Mouse (Mus musculus) kidney, adult 18-20 months (tissue): ENCODE data around the gene Hnrnpf.
"Not testable (repeated sequence)": the region's sequence is repeated elsewhere in the genome, so short reads cannot be mapped to it uniquely, and the experiment has no call there.

ENCODE experiments used
- DNase-seq: peaks from one replicate; pipeline ENCODE4 v3.0.0; 2021

The Hnrnpf gene

DNA sequence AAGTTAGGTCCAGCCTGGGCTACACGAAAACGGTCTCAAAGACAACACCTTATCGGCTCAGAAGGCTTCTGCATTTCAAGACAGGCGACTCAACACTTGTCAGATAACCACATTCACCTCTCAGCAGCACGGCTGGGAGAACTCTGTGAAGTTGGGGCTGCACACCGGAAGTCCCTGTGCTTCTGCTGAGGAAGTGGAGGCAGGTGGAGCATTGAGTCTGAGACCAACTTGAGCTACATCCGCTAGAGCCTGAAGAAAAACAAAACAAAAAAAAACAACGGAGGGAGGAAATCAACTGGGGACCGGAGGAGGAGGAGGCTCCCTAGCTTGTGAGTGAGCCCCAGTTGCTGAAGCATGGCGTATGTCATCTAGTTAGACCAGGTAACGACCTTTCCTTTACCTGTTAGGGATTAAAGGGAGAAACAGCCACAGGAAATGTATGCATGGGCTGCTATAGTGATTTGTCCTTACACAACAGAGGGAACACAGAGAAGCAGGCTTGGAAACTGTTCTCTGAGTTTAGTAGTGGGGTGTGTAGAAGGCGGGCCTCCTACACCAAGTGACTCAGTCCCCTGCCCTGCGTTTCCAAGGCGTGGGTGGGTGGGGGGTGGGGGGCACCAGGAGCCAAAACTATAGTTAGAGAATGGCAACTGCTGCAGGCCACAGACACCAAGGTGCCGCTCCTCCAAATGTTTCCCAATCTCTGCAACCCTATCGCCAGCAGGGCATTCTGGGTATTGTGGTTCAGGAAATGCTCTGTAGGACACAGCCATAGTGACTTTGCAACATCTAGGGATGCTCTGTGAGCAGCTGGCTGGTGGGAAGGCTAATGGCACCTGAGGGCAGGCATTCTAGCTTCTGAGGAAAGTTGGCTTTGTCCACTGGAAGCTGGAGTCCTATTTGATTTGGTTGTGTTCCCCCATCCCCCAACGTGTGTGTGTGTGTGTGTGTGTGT lies at the start of gene Hnrnpf:
Gene Hnrnpf, plus strand, starts transcription at position 199 of the 955 bp plus-strand sequence.
- no peak for DNase-seq

DNA sequence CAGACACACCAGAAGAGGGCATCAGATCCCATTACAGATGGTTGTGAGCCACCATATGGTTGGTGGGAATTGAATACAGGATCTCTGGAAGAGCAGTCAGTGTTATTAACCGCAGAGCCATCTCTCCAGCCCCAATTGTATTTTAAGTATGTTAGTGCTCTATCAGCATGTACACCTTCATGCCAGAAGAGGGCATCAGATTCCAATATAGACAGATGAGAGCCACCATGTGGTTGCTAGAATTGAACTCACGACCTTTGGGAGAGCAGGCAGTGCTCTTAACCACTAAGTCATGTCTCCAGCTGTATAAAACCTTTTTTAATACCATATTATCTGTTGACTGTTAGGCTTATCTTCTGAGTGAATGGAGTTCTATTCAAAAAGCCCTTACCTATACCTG lies 48.4 kb upstream of the Hnrnpf start:
- no peak for DNase-seq

DNA sequence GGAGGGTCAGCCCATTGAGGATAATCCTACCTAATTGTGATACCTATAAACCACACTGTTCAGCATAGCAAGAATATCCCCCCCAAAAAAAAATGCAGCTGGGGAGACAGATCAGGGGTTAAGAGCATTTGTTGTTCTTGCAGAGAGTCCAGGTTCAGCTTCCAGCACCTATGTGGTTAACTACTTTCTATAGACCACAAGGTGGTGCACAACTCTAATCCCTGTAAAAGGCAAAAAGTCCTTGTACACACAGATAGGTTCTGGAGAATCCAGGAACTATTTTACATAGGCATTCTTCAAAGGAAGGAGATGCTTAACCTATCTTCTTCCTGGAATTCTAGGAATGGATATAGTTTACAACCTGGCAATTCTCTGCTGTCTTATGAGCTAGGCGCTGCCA lies 42.1 kb upstream of the Hnrnpf start:
- DNase-seq, result no peak

DNA sequence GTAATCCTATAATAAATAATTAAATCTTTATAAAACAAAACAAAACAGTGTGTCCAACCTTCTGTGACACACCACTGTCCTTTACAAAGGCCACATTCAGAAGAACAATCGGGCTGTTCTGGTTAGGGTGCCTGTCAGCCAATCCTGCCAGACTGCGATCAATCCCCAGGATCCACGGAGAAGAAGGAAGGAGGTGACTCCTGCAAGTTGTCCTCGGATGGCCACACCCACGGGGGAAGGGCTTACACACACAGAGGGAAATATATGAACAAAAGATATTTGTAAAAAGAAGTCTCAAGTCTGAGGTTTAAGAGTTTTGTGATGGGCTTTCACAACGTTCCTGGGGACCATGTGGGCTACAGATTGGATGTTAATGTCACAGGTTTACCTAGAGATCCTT lies 38.3 kb upstream of the Hnrnpf start, which contains the start of gene Zfp239:
Gene Zfp239, plus strand, starts transcription at position 253 of the 400 bp plus-strand sequence.
- no peak for DNase-seq

DNA sequence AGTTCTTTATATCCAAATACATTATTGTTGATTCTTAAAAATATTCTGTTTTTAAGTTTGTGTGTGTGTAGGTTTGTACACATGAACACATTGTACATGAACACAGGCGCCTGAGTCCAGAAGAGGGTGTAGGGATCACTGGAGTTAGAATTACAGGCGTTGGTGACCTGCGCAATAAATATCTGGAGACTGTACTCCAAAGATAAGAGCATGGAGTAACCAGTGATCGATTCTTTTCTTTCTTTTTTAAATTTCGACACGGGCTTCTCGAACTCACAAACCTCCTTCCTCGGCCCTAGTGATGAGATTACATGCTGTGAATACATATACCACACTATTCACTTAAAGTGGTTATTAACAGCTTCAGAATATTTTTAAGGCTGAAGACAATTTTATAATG lies 37.7 kb upstream of the Hnrnpf start:
- no peak for DNase-seq

DNA sequence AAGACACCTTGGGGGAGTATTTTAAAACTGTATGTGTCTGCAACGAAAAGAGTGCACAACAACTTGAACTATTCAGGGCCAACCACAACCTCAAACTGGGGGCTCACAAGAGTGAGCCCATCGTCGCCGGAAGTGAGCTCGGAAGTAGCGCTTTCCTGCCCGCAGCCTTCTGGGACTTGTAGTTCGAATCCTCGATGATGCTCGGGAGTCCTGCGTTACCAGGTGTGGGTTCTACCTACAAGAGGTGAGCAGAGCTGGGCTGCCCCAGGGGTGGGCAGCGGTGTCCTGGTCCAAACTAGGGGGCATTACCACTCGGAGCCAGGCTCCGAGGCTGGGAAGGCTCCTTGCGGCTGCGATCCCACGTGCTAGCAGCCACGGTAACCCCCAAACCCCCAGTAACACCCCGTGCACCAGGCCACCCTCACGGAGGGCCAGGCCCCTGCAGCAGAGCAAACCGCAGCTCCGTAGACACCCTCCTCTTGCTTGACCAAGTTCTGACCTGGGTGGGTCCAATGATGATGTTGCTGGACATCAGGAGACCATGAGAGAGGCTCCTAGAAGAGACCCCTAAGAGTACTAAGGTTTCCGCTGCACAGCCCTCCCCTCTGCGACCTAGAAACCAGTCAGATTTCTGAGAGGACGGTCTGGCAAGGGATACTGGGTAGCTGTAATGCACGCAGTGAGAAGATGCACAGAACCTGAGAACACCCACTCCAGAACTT lies 37.1 kb upstream of the Hnrnpf start:
- DNase-seq, result peak; percentile 44

DNA sequence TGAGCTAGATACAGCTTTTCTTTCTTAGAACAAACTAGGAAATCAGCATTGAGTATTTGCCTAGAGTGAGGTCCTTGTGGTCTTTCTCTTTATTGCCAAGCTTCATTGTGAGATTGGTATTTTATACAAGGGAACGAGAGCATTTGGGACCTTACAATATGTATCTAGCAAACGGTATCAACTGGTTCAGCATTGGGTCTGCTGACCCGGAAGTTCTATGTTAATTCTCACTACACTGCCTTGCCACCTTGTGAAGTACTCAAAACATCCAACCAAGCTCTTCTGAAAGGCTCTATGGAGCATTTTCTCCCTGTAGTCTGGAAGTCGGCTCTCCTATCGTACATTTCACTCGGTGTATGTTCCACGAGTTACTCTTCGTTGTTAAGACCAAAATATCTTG lies 36.4 kb upstream of the Hnrnpf start:
- no peak for DNase-seq

DNA sequence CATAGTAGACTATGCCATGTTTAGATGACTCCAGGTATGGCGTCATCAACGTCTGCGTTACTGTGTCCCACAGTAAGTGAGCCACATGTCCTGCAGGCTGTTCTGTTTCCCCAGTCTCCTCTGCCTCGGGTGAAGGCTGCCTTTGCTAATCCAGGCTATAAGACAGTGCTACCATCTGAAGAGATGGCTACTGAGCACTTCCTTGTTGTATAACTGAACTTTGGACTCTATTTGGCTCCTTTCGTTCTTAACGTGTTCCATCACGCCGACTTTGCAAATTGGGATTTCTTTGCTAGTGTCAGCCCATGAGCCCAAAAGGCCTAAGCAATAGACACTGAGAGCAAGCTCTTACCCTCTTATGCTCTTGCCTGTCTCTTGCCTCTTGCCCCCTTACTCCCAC lies 31.9 kb upstream of the Hnrnpf start:
- no peak for DNase-seq

DNA sequence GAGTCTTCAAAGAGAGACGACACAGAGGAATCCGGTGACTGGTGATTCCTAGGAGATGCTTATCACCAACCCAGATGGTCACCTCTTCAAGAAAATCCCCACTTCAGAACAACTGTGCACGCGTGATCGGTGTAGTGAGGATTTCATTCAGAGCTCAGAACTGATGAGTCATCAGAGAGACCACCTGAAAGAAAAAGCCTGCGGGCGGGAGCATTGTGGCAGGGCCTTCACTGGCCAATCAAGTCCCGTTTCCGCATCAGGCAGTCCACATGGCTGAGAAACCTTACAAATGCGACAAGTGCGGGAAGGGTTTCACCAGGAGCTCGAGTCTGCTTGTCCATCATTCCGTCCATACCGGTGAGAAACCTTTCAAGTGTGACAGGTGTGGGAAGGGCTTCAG lies 29.1 kb upstream of the Hnrnpf start:
- no peak for DNase-seq

DNA sequence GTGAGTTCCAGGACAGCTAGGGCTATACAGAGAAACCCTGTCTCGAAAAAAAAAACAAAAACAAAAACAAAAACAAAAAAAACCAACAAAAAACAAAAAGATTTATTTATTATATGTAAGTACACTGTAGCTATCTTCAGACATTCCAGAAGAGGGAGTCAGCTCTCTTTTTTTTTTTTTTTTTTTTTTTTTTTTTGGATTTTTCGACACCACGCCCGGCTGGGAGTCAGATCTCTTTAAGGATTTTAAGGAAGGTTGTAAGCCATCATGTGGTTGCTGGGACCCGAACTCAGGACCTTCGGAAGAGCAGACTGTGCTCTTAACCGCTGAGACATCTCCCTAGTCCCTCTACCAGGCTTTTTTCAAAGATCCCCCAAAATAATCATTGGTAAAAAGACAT lies 26.7 kb upstream of the Hnrnpf start:
- not testable (repeated sequence) for DNase-seq

DNA sequence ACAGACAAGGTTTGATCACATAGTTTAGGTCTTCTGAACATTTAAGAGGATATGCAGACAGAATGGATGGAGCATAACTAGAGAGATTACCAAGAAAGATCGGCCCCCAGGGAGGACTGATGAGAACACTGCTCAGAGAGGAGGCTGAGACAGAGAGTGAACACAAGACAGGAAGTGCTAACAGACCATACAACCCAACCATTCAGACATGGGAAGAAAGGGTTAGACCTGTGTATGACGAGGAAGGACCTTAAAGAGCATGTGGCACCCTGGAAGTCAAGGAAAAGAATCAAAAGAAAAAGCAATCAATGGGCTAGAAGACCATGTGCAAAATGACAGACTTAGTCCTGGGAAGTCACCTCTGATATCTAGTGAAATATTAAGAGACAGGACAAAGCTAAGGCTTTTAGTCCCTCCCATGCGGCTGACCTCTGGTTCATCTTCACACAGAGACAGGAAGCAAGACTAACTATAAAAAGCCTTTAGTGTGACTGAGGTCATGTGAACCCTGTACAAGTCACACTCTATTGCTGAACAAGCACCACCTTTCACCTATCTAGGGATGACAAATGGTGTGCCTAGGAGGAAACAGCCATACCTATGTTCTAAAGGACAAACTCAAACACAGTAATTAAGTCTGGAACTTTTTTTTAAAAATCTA lies 25.4 kb upstream of the Hnrnpf start:
- no peak for DNase-seq

DNA sequence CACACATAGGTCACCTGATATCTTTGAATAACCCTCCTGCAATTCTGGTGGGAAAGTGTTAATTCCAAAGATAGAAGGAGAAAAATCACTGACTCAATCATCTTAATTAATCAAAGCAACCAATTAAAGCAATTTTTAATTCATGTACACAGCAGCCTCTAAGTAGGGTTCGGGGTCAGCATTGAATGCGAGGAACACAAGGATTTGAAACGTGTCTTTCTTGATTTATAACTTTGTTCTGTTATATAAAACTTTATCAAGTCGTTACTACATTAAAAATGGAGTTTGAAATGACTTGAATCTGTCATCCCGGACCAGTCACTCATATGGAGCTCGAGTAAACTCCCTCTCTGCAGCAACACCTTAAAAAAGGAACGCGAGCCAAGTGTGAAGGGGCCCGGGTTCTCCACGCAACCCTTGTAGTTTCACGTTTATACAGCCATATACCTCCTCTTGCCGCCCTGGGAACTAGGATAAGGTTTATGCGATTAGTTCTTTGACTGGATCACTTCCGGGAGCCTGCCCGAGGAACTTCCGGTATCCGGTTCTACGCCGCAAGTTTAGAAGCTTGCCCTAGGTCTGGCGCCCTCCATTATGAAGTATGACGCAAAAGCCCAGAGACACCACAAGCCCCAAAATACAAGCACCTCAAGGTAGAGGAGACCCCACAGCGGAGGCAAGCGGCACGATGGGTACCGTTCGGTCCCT lies 21.3 kb upstream of the Hnrnpf start:
- no peak for DNase-seq

DNA sequence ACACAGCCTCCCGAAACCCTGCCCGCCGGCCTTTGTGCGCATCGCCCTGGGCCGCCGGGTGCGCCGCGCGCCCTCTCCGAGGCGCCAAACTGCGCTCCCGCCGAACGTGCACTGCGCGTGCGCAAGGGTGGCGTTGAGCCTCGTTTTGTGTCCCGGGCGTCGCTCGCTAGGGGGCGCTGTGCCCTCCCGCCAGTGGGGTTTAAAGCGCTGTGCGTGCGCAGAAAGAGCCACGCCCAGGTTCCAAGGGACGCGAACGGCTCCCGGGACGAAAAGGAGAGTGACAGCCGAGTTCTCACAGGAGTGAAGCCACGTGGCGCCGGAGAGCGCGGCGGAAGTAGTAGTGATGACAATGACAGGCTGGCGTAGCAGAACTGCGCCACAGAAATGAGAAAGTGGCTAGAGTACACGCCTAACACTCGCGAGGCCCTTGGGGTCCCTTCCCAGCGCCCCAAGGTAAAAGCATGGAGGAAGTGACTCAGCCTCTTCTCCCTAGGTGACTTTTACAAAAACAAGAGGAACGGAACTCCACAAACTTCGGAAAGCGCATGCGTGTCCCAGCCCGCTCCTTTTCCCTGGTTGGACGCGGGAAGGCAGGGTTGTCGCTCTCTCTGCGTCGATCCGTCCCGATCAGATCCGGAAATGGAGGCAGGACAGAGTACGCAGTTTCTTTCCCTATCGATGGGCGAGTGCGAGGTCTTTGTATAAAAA lies 20.6 kb upstream of the Hnrnpf start:
- DNase-seq, result peak; percentile 99

DNA sequence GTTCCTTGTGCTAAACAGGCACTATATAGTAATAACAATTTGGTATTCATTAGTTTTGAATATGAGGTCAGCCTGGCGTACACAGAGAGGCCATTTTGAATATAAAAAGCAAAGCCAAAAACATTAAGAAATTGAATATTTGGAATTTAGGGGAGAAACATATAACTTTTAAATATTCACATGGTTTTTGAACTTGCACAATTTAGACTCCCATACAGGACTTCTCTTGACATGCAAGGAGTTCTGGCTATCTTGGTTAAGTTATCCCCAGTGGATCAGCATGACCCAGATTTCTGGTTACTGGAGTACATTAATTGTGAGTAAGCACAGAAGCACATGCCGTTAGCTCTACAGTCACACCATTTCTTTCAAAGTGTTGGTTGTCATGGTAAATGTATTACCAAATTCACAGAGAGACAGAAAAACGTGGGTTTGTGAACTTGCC lies 19.7 kb upstream of the Hnrnpf start:
- no peak for DNase-seq

DNA sequence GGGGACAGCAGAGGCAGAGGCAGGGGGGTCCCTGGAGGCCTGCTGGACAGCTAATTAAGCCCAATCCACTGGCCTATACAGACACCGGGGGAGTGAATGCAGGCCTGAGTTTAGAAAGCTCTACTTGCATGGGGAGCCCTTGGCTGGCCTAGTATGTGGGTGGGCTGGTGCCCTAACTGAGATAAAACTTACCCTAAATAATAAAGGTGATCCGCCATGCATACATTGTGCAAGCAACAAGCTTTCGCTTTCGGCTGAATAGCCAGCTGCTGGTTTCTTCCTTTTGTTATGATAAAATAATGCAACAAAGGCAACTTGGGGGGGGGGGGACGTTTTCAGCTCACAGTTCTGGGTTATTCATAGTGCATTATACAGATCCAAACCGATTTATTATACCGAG lies 18.9 kb upstream of the Hnrnpf start:
- no peak for DNase-seq

DNA sequence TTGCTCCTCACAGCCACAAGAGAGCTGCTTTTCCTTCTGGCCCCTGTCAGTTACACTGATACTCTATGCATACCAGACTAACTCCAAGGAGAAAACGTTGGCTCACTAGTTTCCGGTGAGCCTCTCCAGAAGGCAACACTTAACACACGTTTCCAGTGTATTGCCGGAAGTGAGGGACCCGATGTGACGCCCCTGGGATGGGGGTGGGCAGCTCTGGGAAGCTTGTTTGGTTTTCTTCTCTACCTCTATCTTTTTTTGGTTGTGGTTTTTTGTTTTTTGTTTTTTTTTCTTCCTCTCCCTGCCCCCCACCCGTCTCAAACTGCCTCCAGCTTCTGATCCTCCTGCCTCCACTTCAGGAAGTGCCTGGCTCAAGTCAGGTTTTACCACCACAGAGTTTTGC lies 18.1 kb upstream of the Hnrnpf start:
- no peak for DNase-seq

DNA sequence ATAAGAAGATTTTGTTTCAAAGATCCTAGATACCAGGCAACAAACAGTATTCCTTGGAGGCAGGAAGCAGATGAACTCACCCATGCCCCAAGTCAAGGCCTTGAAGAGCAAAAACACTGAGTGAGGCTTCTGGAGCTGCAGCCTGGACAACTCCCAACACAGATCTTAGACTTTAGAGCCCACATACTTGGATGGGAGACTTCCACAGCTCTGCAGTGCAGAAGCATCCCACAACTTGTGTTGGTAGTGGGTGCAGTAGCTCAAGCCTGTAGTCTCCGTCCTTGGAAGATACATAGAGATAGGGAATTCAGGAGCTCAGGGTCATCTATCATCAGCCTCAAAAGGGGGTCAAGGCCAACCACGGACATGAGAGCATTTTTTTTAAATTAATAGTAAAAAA lies 14.2 kb upstream of the Hnrnpf start:
- DNase-seq, result no peak

DNA sequence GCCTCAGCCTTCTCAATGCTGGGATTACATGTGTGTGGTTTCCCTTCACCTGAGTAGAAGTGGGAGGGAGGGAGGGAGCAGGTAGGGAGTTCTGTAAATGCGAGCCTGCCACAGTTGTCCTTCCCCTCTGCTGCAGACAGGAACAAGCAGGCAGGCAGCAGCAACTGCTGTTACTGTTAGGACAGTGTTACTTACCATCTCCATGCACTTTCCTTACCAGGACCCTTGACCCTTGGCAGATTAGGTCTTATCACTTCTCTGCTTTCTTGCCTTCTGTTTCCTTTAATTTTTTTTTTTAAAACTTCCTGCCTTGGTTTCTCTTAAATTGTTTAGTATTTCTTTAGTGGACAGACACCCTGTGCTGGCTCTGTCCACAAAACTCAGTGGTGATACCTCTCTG lies 12.1 kb upstream of the Hnrnpf start:
- no peak for DNase-seq

DNA sequence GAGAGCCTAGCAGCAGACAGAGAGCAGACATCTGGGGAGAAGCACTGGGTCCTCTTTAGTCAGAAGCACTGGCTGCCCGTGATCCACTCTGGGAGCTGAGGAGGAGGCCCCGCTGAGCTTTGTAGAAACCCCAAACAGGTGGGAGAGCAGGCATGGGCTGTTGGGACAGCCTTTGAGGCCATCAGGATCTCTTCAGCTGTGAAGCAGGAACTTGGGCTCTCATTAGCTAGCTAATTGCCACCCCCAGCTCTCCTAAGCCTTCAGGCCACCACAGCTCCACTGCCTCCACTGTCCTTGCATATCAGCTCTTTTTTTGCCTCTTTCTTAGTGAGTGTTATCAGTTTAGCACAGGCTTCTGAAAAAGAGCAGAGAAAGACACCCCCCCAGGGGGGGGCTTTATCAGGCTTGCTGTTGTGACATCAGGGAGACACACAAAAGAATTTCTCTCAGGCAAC lies 11.5 kb upstream of the Hnrnpf start:
- DNase-seq, result no peak

DNA sequence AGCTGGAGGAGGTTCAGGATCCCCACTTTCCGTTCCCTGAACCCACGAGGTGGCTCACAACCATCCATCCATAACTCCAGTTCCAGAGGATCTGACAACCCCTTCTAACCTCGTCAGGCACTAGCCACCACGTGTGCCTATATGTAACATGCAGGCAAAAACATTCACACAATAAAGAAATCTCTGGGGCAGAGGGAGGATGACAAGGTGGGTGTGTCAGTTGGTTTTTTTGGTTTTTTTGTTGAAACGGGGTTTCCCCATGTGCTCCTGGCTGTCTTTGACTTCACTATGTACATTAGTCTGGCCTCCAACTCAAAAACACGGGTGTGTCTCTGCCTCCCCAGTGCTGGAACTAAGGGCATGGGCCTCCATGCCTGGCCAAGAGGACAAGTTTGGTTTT lies 9.9 kb upstream of the Hnrnpf start:
- no peak for DNase-seq

DNA sequence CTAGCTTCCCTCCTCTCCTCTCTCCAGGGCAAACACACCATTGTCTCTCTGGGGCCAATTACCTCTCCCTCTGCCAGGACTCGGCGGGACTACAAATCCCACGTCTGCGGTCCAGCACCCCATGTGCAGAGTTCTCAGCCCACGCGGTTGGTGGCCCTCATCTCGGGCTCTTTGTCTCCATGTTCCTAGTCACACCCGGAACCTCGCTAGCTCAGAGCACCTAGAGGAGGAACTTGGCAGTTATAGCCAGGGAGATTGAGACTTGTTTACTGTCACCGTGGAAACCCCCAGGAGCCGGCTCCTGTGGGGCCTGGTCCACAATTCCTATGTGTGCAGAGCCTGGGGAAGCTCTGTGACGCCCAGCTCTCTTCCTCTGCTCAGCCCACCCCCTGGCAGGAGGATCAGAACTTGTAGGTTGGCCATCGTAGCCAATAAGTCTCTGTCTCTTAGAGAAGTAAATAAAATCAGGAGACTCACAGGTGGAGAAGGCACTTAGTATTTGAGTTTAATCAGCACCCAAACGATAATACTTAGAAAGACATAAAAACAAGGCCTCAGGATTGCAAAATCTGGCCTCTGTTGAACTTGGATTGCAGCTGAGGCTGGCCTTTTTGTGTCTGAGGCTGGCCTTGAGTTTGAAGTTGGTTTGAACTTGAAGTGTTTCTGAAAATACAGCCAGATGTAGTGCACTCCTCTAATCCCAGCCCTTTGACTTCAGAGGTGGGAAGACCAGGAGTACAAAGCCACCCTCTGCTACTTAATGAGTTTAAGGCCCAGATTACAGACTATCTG lies 8.6 kb upstream of the Hnrnpf start:
- no peak for DNase-seq
